In the genomic region with DNA sequence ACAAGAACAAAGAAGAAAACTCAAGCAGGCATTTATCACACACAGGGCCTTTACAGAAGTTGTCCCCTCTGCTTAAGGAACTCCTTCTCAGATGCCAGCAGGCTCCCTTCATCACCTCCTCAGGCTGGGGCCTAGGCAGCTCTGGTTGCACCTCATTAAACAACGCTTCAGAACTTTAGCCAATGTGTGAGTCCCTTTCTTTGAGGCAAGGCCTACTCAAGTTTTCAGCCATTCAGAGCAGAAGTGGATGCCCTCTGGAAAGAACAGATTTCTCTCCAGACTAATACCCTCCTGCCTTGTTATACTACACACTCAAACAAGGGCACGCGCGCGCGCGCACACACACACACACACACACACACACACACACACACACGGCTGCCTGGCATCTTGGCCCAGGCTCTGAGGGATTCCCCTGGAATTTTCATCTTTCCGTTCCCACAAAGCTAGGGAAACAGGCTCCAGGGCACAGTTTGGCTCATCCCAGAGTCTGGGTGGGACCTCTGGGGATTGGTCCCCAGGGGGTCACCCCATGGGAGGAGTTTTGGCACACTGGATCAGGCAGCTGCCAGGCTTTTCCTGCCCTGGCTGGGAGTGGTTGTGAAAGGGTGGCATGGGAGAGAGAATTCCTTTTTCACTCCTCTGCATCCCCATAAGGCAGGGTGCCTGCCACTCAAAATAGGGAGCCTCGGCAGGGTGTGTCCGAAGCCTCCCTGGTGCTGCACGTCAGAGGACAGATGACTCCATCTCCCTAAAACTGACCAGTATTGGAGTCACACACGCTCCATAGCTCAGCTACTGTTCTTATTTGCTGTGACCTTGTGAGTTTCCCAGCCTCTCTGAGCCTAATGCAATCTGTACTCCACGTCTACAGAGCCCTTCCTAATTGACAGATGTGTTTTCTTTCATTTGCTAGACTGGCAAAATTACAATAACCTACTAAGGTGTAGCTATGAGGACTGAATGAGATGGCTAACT, we compare ENCODE assay signal across 10 mouse cellular contexts. TPM values are rescaled to one million over a fixed set of nuclear protein-coding genes. Genes with fewer than 3 reads are reported as not detected.
DNase-seq lines count a peak whose midpoint lies in the region; ATAC-seq and TF ChIP-seq lines count a peak whose summit lies in the region.
"Had no signal": no experiment of that assay in that cellular context is flagged by ENCODE, and none has a peak within 500 bp of the region (broad histone marks: within the 10 kb centered on the region; RNA-seq: fewer than 3 reads in every experiment).

No protein-coding gene starts in this region.

- H3K9ac ChIP-seq in limb, embryonic 15.5 days: no peak overlapping the region

- no peak for TF ChIP-seq CTCF in gastrocnemius, adult 2 months (IDR thresholded peaks at IDR 0.05)

- H3K4me3 ChIP-seq in gastrocnemius, adult 2 months: no peak overlapping the region
- H3K4me3 ChIP-seq in limb, embryonic 15.5 days: no peak overlapping the region

- H3K27ac ChIP-seq in gastrocnemius, adult 2 months: 0 out of 2 replicates have a peak overlapping the region, but pooled peaks have one; percentile 2
- H3K27ac ChIP-seq in limb, embryonic 15.5 days: peak overlapping the region; percentile 84
- H3K27ac ChIP-seq: macrophage had no signal

- H3K4me2 ChIP-seq in limb, embryonic 15.5 days: no peak overlapping the region

- H3K4me1 ChIP-seq in limb, embryonic 15.5 days: peaks cover 32% of the 10 kb centered on the region

- no peaks in the 10 kb centered on the region for H3K27me3 ChIP-seq in limb, embryonic 15.5 days

- no peaks in the 10 kb centered on the region for H3K9me3 ChIP-seq in limb, embryonic 15.5 days

- no peaks in the 10 kb centered on the region for H3K36me3 ChIP-seq in limb, embryonic 15.5 days

- ATAC-seq in limb, embryonic 15.5 days (ENCODE audit: insufficient number of reproducible peaks, low FRiP score, low TSS enrichment, low read depth): peak; percentile 76
- ATAC-seq in CD4-positive, CD25-positive, alpha-beta regulatory T cell, adult 4 months: no peak

- WGBS in limb, embryonic 15.5 days: 51% methylated on average over 14 of the region's 14 CpGs

- intact Hi-C loops in gastrocnemius, adult 2 months (cut with DNase I): no loop called here

- peak; percentile 33 for DNase-seq in gastrocnemius, adult 2 months
- no peak for DNase-seq in gastrocnemius, adult 18-20 months (ENCODE audit: low spot score)
- DNase-seq in retina, postnatal 1 day: peak; percentile 69
- DNase-seq in retina, embryonic 14.5 days (ENCODE audit: low spot score): no peak
- peak; percentile 25 for DNase-seq in gastrocnemius, postnatal 25 days
- DNase-seq in right cerebral cortex, postnatal 25 days: peak; percentile 20

RNA-seq across cellular contexts. Expression of a gene that starts 28.8 kb away (rescaled TPM):
- total RNA-seq in gastrocnemius, adult 2 months (2021): not detected
- total RNA-seq in gastrocnemius, adult 18-20 months (2021): not detected
- total RNA-seq in gastrocnemius, postnatal 25 days (2021): not detected
- 1.6 and 2.7 TPM in 2 replicates for polyA plus RNA-seq in limb, embryonic 15.5 days (2015; fragmentation: Nextera tagmentation; extraction: Ambion mirVana)
- polyA plus RNA-seq in CD4-positive, CD25-positive, alpha-beta regulatory T cell, adult 4 months (2017; shearing (Covaris generic)): not detected
- total RNA-seq: common myeloid progenitor, adult 5-6 weeks had no signal
- polyA plus RNA-seq: macrophage had no signal

RNA-seq across cellular contexts. Expression of a gene that starts 45.2 kb away (rescaled TPM):
- 1 to 10 TPM; 6.2 to 6.3 TPM for total RNA-seq in gastrocnemius, adult 2 months (2021)
- 1 to 10 TPM; 5.6 to 5.7 TPM for total RNA-seq in gastrocnemius, adult 18-20 months (2021)
- total RNA-seq in gastrocnemius, postnatal 25 days (2021): 1 to 10 TPM; 6.3 to 6.6 TPM
- 44.1 and 46.1 TPM in 2 replicates for polyA plus RNA-seq in limb, embryonic 15.5 days (2015; fragmentation: Nextera tagmentation; extraction: Ambion mirVana)
- 10 to 100 TPM; 42.5 to 52.4 TPM for polyA plus RNA-seq in CD4-positive, CD25-positive, alpha-beta regulatory T cell, adult 4 months (2017; shearing (Covaris generic))

RNA-seq across cellular contexts. Expression of a gene that starts 52.8 kb away (rescaled TPM):
- 1 to 10 TPM; 4.2 to 6.7 TPM for total RNA-seq in gastrocnemius, adult 2 months (2021)
- 1 to 10 TPM; 4.0 to 5.6 TPM for total RNA-seq in gastrocnemius, adult 18-20 months (2021)
- total RNA-seq in gastrocnemius, postnatal 25 days (2021): 1 to 10 TPM; 5.7 to 7.8 TPM
- 85.2 and 88.8 TPM in 2 replicates for polyA plus RNA-seq in limb, embryonic 15.5 days (2015; fragmentation: Nextera tagmentation; extraction: Ambion mirVana)
- polyA plus RNA-seq in CD4-positive, CD25-positive, alpha-beta regulatory T cell, adult 4 months (2017; shearing (Covaris generic)): not detected
- total RNA-seq: common myeloid progenitor, adult 5-6 weeks had no signal

Comparison
In these comparisons a context has a peak if more than half of its experiments do, and no peak if none do; other contexts are left out.
1. DNase-seq: peak in gastrocnemius, adult 2 months (single experiment), retina, postnatal 1 day (single experiment), gastrocnemius, postnatal 25 days (single experiment) and right cerebral cortex, postnatal 25 days (single experiment); none in gastrocnemius, adult 18-20 months (single experiment) and retina, embryonic 14.5 days (single experiment).